Mouse (Mus musculus): ENCODE measurements around the gene Bmp7.

Bmp7 gene

DNA sequence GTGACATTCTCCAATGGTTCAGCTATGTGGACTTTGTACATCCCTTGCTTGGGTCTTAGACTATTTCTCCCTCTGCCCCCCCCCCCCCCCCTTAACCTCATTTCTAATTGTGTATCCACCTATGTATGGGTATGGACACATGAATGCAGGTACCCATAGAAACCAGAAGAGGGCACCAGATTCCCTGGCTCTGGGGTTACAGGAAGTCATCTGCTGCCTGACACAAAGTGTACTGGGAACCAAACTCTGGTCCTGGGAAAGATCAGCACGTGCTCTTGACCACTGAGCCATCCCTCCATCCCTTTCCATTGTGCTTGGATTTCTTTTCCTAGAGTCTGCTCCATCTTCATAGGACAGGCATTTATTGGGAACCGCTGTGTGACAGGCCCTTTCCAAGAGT lies 11.9 kb upstream of the Bmp7 start:
- in situ Hi-C loops (cut with MboI; ENCODE audit: low pct_unique_long_range_greater_than_20kb in 1 of 2, low sequenced_read_pairs in 2 of 2, unreplicated experiment in 1 of 2), result no loop called here

DNA sequence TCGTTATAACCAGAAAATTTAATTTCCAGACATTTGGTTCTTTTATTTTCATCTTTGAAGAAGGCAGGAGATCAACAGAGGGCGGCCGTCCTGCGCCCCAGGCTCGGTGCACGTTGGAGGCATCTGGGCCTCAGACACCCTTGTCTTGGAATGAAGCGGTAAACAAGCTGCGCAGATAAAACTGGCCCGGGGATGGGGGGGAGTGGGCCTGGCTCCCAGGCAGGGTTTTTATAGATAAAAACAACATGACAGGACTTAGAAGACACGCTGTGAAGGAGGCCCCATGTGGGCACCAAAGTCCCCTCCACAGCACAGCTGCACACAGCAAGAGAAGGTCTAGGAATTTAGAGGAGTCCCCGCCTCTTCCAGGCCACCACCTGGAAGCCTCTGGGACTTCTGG lies 10.6 kb upstream of the Bmp7 start:
- in situ Hi-C loops (cut with MboI; ENCODE audit: low pct_unique_long_range_greater_than_20kb in 1 of 2, low sequenced_read_pairs in 2 of 2, unreplicated experiment in 1 of 2), result no loop called here

GRCm38 (mm10) chr2:172950119-172950676 lies 10.1 kb upstream of the Bmp7 start:
- in situ Hi-C loops (cut with MboI; ENCODE audit: low pct_unique_long_range_greater_than_20kb in 1 of 2, low sequenced_read_pairs in 2 of 2, unreplicated experiment in 1 of 2), result no loop called here

DNA sequence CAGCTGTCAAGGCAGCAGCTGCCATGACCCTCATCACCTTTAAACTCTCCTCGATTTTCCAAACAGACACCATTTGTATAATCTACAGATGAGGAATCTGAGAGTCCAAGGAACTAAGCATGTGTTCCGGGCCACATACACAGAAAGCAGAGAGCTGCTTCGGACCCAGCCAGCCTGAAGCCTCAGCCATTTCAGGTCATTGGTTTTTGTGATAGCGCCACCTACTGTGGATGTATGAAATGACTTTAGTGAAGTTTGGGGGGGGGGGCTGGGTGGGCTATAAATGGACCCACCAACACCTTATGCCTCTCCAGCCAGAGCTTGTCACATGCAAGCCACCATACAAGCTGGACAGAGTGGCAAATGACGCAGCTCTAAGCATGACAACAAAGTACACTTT lies 8.9 kb upstream of the Bmp7 start:
- in situ Hi-C loops (cut with MboI; ENCODE audit: low pct_unique_long_range_greater_than_20kb in 1 of 2, low sequenced_read_pairs in 2 of 2, unreplicated experiment in 1 of 2), result loop anchor here (5.0 to 10.0 kb wide), 2 partner anchors 82 to 114 kb away; no protein-coding TSS in a partner anchor

GRCm38 (mm10) chr2:172940799-172941163 lies 660 bp upstream of the Bmp7 start:
- in situ Hi-C loops (cut with MboI; ENCODE audit: low pct_unique_long_range_greater_than_20kb in 1 of 2, low sequenced_read_pairs in 2 of 2, unreplicated experiment in 1 of 2), result loop anchor here in 1 of 2 experiments (10.0 kb wide), 1 partner anchor 106 kb away; no protein-coding TSS in a partner anchor

GRCm38 (mm10) chr2:172939639-172940002 lies 500 bp downstream of the Bmp7 start:
- in situ Hi-C loops (cut with MboI; ENCODE audit: low pct_unique_long_range_greater_than_20kb in 1 of 2, low sequenced_read_pairs in 2 of 2, unreplicated experiment in 1 of 2), result loop anchor here in 1 of 2 experiments (10.0 kb wide), 1 partner anchor 105 kb away; no protein-coding TSS in a partner anchor

DNA sequence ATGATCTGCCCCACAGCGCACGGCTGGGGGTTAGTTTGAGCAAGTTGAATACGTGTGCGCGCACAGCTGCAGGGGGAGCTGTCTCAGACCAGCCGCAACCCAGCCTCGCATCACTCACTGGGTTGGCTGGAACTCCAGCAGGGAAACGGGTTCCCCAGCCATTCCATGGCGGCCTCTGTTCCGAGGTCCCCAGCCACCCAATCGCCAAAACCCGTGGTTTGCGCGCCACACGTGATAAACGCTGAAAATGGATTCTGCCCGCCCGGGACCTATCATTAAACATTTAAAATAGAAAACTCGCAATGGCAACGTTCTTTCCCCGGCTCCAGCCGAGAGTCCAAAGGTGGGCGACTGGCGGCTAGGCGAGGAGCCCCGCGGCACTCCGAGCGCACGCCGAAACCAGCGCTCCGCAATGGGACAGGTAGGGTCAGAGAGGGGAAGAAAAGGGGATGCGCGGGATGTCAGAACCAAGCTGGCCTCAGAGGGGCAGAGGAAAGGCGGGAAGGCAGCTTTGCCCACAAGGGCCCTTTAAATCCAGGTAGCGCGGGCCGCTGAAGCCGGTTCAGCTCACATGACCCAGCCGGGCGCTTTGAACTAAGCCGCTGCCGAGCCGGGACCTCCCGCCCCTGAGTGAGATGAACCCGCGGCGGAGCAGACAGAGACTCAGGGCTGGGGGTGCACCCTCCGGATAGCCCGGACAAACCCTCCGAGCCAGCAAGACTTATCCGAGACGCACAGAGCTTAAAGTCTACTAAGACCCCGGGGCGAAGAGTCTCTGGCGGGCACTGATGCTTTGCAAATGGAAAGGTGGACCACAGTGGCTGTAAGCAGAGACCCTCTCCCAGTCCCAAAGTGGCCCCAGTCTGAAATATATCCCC lies 1.1 kb downstream of the Bmp7 start:
- in situ Hi-C loops (cut with MboI; ENCODE audit: low pct_unique_long_range_greater_than_20kb in 1 of 2, low sequenced_read_pairs in 2 of 2, unreplicated experiment in 1 of 2), result no loop called here

DNA sequence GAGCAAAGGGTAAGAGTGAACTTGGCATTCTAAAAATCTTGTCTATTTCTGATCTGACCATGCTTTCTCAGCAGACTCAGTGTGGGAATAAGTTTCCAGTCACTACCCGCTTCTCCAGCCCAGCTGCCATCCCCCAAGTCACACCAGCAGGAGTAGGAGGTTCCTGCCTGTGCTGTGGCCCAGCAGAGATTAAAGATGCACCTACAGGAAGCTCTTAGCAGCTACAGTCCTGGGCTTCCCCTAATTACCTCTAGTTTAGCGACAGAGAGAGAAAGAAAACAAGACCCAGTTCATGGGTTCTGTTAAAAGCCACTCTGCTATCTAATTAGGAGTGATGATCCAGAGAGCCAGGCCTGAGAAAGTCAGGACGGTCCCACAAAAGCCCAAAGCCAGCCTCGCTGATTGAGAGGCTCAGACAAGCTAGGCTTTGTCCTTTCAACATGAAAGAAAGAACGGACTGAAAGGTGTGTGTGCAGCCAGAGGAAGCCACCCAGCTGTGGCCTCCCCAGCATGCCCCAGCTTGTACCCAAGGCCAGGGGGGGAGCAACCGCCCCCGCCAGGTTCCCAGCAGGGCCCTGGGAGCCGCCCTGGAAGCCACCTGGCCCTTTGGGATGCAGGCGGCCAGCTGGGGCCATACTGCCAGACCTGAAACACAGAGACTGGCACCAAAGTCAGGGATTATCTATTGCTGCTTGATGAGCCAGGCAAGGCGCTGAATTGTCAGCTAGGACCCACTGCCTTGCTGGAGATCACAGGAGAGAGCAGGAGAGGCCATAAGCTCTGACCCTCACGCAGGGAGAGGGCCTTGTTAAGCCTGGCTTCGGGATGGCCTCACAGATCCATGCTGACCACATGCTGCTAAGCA lies 2.6 kb downstream of the Bmp7 start:
- in situ Hi-C loops (cut with MboI; ENCODE audit: low pct_unique_long_range_greater_than_20kb in 1 of 2, low sequenced_read_pairs in 2 of 2, unreplicated experiment in 1 of 2), result no loop called here

DNA sequence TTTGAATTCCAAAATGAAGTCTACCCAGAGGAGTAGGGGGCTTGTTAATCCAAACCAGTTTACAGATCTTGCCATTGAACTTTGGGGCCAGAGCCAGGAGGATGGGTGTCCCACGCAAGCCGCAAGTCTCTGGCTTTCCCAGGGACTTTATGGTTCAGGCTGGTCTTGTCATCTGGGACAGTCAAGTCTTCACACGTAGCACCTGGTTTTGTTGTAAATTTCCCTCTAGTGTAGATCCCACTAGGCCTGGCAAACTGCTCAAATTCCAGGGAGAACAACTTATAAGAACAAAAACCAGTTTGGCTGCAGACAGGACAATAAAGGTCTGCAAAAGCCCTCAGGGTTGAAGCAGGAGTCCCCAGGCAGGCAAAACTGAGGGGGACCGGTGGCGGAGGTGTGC lies 3.3 kb downstream of the Bmp7 start:
- in situ Hi-C loops (cut with MboI; ENCODE audit: low pct_unique_long_range_greater_than_20kb in 1 of 2, low sequenced_read_pairs in 2 of 2, unreplicated experiment in 1 of 2), result no loop called here

DNA sequence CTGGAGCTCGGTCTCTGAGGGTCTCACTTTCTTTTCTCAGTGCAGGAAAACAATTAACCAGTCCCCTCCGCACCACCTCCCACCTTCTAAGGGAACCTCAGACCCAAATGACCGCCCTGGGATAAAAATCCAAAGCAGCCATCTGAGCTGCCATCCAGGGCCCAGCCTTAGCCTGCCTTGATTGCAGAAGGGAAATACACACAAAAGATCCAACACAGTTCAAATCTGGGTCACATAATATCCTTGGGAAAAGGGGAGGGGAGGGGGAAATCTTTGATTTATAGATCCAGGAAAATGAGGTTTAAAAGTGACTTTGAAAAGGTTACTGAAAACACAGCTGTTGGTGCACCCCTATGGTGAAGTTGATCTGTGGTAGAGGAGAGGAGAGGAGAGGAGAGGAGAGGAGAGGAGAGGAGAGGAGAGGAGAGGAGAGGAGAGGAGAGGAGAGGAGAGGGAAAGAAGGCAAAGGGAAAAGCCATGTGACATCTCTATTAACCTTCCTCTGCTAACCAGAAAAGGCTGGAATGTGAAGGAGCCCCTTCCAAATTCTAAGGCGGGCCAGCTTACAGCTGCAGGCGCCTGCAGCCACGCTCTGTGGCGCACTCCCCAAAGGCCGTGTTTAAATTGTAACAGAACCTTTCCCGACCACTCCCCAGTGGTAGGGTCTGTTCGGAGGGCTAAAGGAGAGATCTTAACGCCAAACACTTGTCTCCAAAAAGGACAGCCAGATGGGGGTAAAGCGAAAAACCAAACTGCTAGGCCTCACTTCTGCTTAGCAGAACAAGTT lies 4.2 kb downstream of the Bmp7 start:
- in situ Hi-C loops (cut with MboI; ENCODE audit: low pct_unique_long_range_greater_than_20kb in 1 of 2, low sequenced_read_pairs in 2 of 2, unreplicated experiment in 1 of 2), result no loop called here

GRCm38 (mm10) chr2:172934891-172935740 lies 5.0 kb downstream of the Bmp7 start:
- in situ Hi-C loops (cut with MboI; ENCODE audit: low pct_unique_long_range_greater_than_20kb in 1 of 2, low sequenced_read_pairs in 2 of 2, unreplicated experiment in 1 of 2), result no loop called here

- in situ Hi-C loops (cut with MboI; ENCODE audit: low pct_unique_long_range_greater_than_20kb in 1 of 2, low sequenced_read_pairs in 2 of 2, unreplicated experiment in 1 of 2), result no loop called here
Observed at GRCm38 (mm10) chr2:172934420-172934788, 5.7 kb downstream of the Bmp7 start.

DNA sequence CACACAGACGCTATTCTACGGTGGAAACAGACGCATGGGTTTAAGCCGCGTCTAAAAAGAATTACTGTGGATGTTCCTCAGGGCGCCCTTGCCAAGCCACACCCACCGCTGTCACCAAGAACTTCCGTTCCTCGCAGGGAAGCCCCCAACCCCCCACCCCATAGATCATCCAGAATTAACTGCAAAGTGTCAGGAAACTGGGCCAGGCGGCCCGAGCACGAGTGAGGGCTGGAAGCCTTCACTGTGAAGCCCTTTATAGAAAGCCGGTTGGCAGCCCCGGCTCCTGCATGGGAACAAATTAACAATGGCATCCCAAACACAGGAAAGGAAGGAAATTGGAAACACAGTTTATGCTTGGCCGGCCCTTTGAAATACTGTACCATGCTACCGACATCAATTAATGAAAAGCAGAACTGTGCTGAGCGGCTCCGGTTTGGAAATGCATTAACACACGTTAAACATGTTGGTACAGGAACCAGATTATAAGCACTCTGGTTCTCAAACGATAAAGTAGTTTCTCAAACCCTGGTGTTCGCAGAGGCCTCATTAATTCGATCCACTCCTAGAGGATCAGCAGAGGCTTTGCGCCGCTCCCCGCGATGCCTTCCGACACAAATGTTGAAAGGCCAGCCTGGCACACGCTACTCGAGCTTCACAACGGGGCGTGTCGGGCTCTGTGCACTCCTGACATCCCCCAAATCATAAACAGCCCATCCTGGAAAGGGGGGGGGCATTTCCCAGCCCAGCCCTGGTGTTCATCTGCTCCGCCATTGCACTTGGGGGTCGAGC lies 6.3 kb downstream of the Bmp7 start:
- in situ Hi-C loops (cut with MboI; ENCODE audit: low pct_unique_long_range_greater_than_20kb in 1 of 2, low sequenced_read_pairs in 2 of 2, unreplicated experiment in 1 of 2), result no loop called here

- in situ Hi-C loops (cut with MboI; ENCODE audit: low pct_unique_long_range_greater_than_20kb in 1 of 2, low sequenced_read_pairs in 2 of 2, unreplicated experiment in 1 of 2), result no loop called here
Observed at GRCm38 (mm10) chr2:172931137-172931898, 8.8 kb downstream of the Bmp7 start.

DNA sequence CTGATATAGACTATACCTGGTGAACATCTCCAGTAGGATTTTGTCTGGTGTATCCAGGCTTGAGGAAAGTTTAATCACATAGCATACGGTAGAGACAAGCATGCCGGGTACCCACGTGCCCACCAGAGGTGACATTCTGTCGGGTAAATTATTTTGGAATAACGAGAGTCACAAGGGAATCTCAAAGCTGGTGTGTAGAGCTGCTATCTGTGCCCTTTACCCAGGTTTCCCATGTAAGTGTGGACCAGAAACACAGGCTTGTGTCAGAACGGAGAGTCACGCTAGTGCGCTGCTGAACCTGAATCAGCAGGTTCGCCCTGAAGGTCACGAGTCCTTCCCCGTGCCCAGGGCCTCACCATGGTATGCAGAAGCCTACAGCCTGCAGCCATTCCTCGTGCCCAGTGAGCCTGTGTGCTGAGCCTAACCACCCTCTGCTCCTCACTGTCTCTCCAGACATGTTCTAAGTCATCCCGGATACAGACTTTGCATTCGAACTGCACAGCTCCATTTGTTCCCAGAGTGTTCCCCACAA lies 10.2 kb downstream of the Bmp7 start:
- in situ Hi-C loops (cut with MboI; ENCODE audit: low pct_unique_long_range_greater_than_20kb in 1 of 2, low sequenced_read_pairs in 2 of 2, unreplicated experiment in 1 of 2), result no loop called here

DNA sequence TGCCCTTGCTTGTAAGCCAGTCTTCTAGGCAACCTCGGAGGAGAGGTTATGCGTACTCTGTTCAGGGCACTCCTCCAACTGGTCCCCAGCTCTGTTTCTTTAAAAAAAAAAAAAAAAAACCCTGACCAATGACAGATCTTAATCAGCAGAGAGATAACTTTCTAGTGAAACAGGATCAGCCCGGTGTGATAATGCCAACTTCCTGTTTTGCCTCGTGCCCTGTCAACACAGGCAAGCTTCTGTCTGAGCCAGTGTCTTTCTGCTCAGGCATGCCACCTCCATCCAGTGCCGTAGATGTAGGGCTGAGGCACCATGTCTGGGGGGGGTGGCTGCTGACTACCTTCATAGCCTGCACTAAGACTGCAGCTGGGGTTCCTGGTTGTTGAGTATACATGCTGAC lies 12.5 kb downstream of the Bmp7 start:
- in situ Hi-C loops (cut with MboI; ENCODE audit: low pct_unique_long_range_greater_than_20kb in 1 of 2, low sequenced_read_pairs in 2 of 2, unreplicated experiment in 1 of 2), result no loop called here
